Mouse (Mus musculus): ENCODE results near the gene Nav2.

- TF ChIP-seq CTCF (conservative IDR thresholded peaks at IDR 0.05; ENCODE audit: low read length): no peak
- TF ChIP-seq POU5F1 (IDR thresholded peaks at IDR 0.05; ENCODE audit: borderline replicate concordance, low read length): no peak
- no peak for TF ChIP-seq NANOG (IDR thresholded peaks at IDR 0.05; ENCODE audit: borderline replicate concordance, low read length)
These were observed 116.7 kb downstream of the Nav2 start for GRCm38 (mm10) chr7:49025026-49025815.

Data from E14TG2a.4 (cell line).